Mouse (Mus musculus) effector memory CD4-positive, alpha-beta T cell, adult 5 months (primary cell): Measurements from ENCODE around the gene Iqcb1. TPM values are rescaled to one million over a fixed set of nuclear protein-coding genes. Genes with fewer than 3 reads are reported as not detected.

Source experiments
- polyA plus RNA-seq: library from polyadenylated mRNA; unstranded; fragments of 100-300 nt; shearing (Covaris generic); gene quantifications from one replicate; pipeline ENCODE4 v1.2.1, GENCODE M21; 2017

Iqcb1 gene
- polyA plus RNA-seq = 40.3 TPM

DNA sequence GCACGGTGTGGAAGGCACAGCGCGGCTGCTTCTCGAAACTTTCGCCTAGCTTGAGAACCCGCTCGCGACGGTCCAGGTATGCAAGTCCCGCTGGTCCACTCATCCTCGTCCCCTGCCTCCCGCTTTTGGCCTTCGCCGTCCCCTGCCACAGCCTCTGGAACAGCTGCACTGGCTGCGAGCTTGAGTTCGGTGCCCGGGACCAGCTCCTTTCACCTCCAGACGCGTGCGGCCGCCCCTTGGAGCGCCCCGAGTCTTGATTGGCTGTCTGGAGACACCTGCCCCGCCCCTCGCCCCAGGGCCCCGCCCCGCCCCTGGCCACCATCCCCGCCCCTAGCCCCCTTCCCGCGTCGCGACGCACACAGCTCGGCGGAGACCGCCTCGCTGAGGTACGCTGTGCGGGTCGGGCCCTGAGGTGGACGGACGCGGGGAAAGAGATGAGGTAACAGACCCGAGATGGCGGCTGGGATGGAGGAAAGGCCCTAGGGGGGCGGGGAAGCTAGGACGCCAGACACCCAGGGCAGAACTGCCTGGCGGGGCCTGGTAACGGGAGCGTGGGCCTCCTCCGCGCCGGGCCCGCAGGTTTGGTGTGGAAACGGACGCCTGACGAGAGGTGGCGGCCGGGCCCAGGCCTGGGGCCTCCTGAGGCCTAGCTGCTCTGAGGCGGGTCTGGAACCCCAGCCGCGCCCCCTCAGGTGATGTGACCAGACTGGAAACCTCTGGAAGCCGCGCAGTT is at the start of gene Iqcb1:
Gene Iqcb1 (plus strand): TSS at position 332 of the 733 bp plus-strand sequence.

DNA sequence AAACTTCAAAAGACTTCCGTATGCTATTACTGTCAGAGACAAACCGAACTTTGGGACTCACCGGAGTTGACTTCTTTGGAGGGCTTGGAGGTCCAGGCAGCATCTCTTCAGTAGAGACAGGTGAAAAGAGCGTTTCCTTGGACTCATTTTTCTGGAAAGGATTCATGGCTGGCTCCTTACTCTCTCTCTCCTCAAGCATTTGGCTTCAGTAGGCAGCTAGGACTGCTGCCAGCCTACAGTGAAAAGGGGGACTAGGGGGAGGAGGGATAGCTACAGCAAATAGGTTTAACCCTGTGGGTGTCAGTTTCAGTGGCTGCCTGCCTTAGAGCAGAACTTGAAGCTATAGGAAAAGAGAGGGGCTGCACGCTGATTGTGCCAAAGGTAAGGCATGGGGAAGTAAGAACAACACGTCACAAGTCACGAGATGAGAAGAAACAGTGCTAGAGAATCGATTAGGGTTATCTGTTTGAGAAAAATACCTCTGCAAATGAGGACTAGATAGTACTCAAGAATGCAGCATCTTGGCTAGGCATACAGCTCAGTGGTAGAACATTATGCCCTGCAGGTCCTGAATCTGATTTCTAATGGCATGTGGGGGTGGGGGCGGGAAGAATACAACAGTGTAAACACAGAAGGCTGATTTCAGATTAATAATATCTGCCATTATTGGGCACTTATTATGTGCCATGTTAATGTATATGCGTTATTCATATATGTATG is 43.4 kb upstream of the Iqcb1 start, which contains the start of gene Slc15a2:
Gene Slc15a2 (minus strand): TSS at position 369 of the 720 bp plus-strand sequence.

GRCm38 (mm10) chr16:36874583-36875275 is 46.5 kb downstream of the Iqcb1 start, which contains the start of the genes Eaf2 and Golgb1:
Gene Eaf2 (minus strand): TSS chr16:36875003.
Gene Golgb1 (plus strand): TSS chr16:36875140.

Other genes with a start within 250 kb of the Iqcb1 start
- 7.8 TPM for gene Cd86, start 162.3 kb upstream of the Iqcb1 start, polyA plus RNA-seq
- gene Ildr1, start 134.4 kb upstream of the Iqcb1 start, polyA plus RNA-seq = 10.2 TPM
- gene Slc15a2, start 43.4 kb upstream of the Iqcb1 start, polyA plus RNA-seq = 40.9 TPM
- 1.3 TPM for gene Eaf2, start 46.6 kb downstream of the Iqcb1 start, polyA plus RNA-seq
- 38.3 TPM for gene Golgb1, start 46.8 kb downstream of the Iqcb1 start, polyA plus RNA-seq
- 114 TPM for gene Hcls1, start 106.6 kb downstream of the Iqcb1 start, polyA plus RNA-seq
- 0.10 TPM for gene Fbxo40, start 162.1 kb downstream of the Iqcb1 start, polyA plus RNA-seq
- 0.75 TPM for gene Polq, start 183.4 kb downstream of the Iqcb1 start, polyA plus RNA-seq